Mouse (Mus musculus) liver, adult 2 months (tissue): Measurements from ENCODE around the gene Smad5.

ENCODE experiments used
- CTCF ChIP-seq: fragments of 200-500 bp; IDR thresholded peaks from 2 replicates; pipeline ENCODE4 v1.5.1; 2011; ENCODE audit warnings: low read depth, low read length, control low read depth
- POLR2A ChIP-seq: fragments of 200-500 bp; IDR thresholded peaks from 2 replicates; pipeline ENCODE4 v1.6.1; 2011; ENCODE audit warnings: low read length, control low read depth; ENCODE audit not compliant: insufficient read depth; ENCODE audit errors: extremely low read depth

GRCm38 (mm10) chr13:56710620-56711019, 7.8 kb downstream of the Smad5 start:
- TF ChIP-seq CTCF (no peak), POLR2A (no peak)
